ENCODE assay signal across 11 mouse cellular contexts in the genomic region with DNA sequence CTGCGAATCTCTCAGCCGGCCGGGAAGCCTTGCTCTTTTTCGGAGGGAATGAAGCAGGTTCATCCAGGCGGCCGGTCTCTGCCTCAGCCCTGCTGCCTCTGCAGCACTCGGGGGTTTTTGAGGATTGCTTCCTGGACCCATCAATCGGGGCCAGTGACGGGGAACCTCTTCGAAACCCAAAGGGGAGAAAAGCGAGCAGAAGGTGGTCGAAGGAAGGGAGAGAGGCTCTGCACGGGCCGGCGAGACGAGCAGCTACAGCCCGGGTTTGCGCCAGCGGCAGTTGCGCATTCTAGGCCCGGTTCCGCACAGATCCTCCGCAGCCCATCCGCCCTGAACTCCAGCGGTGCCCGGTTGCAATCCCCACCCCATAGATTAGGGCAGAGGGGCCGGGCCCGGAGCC. TPM values are rescaled to one million over a fixed set of nuclear protein-coding genes. Genes with fewer than 3 reads are reported as not detected.
DNase-seq lines count a peak whose midpoint lies in the region; ATAC-seq and TF ChIP-seq lines count a peak whose summit lies in the region.
"Had no signal": no experiment of that assay in that cellular context is flagged by ENCODE, and none has a peak within 500 bp of the region (broad histone marks: within the 10 kb centered on the region; RNA-seq: fewer than 3 reads in every experiment).

No protein-coding gene starts in this region.

- peak overlapping the region; percentile 15 for H3K9ac ChIP-seq in embryonic facial prominence, embryonic 11.5 days (replicated peaks; ENCODE audit: low read length)
- peak overlapping the region; percentile 42 for H3K9ac ChIP-seq in hindbrain, postnatal 0 days (replicated peaks; ENCODE audit: low read length)
- H3K9ac ChIP-seq in neural tube, embryonic 12.5 days, result peak overlapping the region; percentile 66

- H3K27me3 ChIP-seq in kidney, adult 2 months (replicated peaks; ENCODE audit: control insufficient read depth, insufficient read depth, low read length), result no peaks in the 10 kb centered on the region
- H3K27me3 ChIP-seq in embryonic facial prominence, embryonic 11.5 days (ENCODE audit: control insufficient read depth, insufficient read depth, low read length), result peaks cover 72% of the 10 kb centered on the region
- H3K27me3 ChIP-seq in hindbrain, postnatal 0 days (ENCODE audit: insufficient read depth, low read length), result peaks cover 69% of the 10 kb centered on the region
- H3K27me3 ChIP-seq in neural tube, embryonic 12.5 days (replicated peaks), result peaks cover 92% of the 10 kb centered on the region

- no peaks in the 10 kb centered on the region for H3K36me3 ChIP-seq in kidney, adult 2 months (ENCODE audit: control insufficient read depth, insufficient read depth, low read length)
- no peaks in the 10 kb centered on the region for H3K36me3 ChIP-seq in embryonic facial prominence, embryonic 11.5 days (replicated peaks; ENCODE audit: control insufficient read depth, insufficient read depth, low read depth, low read length)
- H3K36me3 ChIP-seq in hindbrain, postnatal 0 days (ENCODE audit: insufficient read depth, low read length), result no peaks in the 10 kb centered on the region
- H3K36me3 ChIP-seq in neural tube, embryonic 12.5 days, result no peaks in the 10 kb centered on the region

- 6% methylated on average over 28 of the region's 28 CpGs for WGBS in kidney, adult 2 months
- 2% methylated on average over 28 of the region's 28 CpGs for WGBS in embryonic facial prominence, embryonic 11.5 days
- WGBS in hindbrain, postnatal 0 days, result 4% methylated on average over 28 of the region's 28 CpGs
- under 1% methylated on average over 28 of the region's 28 CpGs for WGBS in neural tube, embryonic 12.5 days

- peak overlapping the region; percentile 55 for H3K4me3 ChIP-seq in kidney, adult 2 months (ENCODE audit: insufficient read depth, low read depth, low read length)
- peak overlapping the region; percentile 7; the same call in 1 of the 2 replicates for H3K4me3 ChIP-seq in embryonic facial prominence, embryonic 11.5 days (ENCODE audit: low read depth, low read length)
- H3K4me3 ChIP-seq in hindbrain, postnatal 0 days (ENCODE audit: low read length), result peak overlapping the region; percentile 39
- H3K4me3 ChIP-seq in neural tube, embryonic 12.5 days, result peak overlapping the region; percentile 47

- no peak for TF ChIP-seq CTCF in kidney, adult 2 months (conservative IDR thresholded peaks at IDR 0.05; ENCODE audit: insufficient read depth, insufficient read length, low read depth, low read length)
- no peak for TF ChIP-seq CTCF in hindbrain, postnatal 0 days (IDR thresholded peaks at IDR 0.05; ENCODE audit: low read depth)

- H3K4me2 ChIP-seq in embryonic facial prominence, embryonic 11.5 days (ENCODE audit: low read depth, low read length), result no peak overlapping the region
- peak overlapping the region; percentile 37 for H3K4me2 ChIP-seq in hindbrain, postnatal 0 days (ENCODE audit: low read depth, low read length)
- peak overlapping the region; percentile 58 for H3K4me2 ChIP-seq in neural tube, embryonic 12.5 days (replicated peaks)
- H3K4me2 ChIP-seq: liver, embryonic 11.5 days had no signal

- no peaks in the 10 kb centered on the region for H3K9me3 ChIP-seq in embryonic facial prominence, embryonic 11.5 days (replicated peaks; ENCODE audit: control insufficient read depth, low read length)
- no peaks in the 10 kb centered on the region for H3K9me3 ChIP-seq in hindbrain, postnatal 0 days (ENCODE audit: low read length)
- no peaks in the 10 kb centered on the region for H3K9me3 ChIP-seq in neural tube, embryonic 12.5 days

- ATAC-seq in embryonic facial prominence, embryonic 11.5 days (replicated peaks; ENCODE audit: insufficient number of reproducible peaks, low FRiP score, low TSS enrichment, low read depth), result no peak
- ATAC-seq in hindbrain, postnatal 0 days, result no peak
- ATAC-seq in neural tube, embryonic 12.5 days (ENCODE audit: low FRiP score, low read depth), result no peak
- ATAC-seq: intestine, embryonic 16.5 days had no signal

- no peak for TF ChIP-seq POLR2A in kidney, adult 2 months (IDR thresholded peaks at IDR 0.05; ENCODE audit: low read depth, low read length)

- peak overlapping the region; percentile 72 for H3K27ac ChIP-seq in kidney, adult 2 months (ENCODE audit: insufficient read depth, low read depth, low read length)
- H3K27ac ChIP-seq in embryonic facial prominence, embryonic 11.5 days (replicated peaks; ENCODE audit: low read depth, low read length), result no peak overlapping the region
- peak overlapping the region; percentile 27; the same call in 1 of the 2 replicates for H3K27ac ChIP-seq in hindbrain, postnatal 0 days
- 0 out of 2 replicates have a peak overlapping the region, but pooled peaks have one; percentile 26 for H3K27ac ChIP-seq in neural tube, embryonic 12.5 days
- H3K27ac ChIP-seq: macrophage had no signal

- DNase-seq in kidney, adult 2 months, result peak; percentile 31
- no peak for DNase-seq in kidney, adult 9 months
- no peak for DNase-seq in embryonic facial prominence, embryonic 11.5 days (ENCODE audit: low spot score)
- no peak for DNase-seq in hindbrain, postnatal 0 days (ENCODE audit: low spot score)
- DNase-seq in urinary bladder, postnatal 10 days (ENCODE audit: low spot score), result no peak
- no peak for DNase-seq in ovary, postnatal 10 days (ENCODE audit: low spot score)

- no peaks in the 10 kb centered on the region; the same call in 1 of the 2 replicates for H3K4me1 ChIP-seq in kidney, adult 2 months (ENCODE audit: control insufficient read depth, insufficient read depth, low read length)
- H3K4me1 ChIP-seq in embryonic facial prominence, embryonic 11.5 days (ENCODE audit: control insufficient read depth, insufficient read depth, low read length), result peaks cover 9% of the 10 kb centered on the region
- H3K4me1 ChIP-seq in hindbrain, postnatal 0 days (ENCODE audit: insufficient read depth, low read length), result no peaks in the 10 kb centered on the region
- H3K4me1 ChIP-seq in neural tube, embryonic 12.5 days, result peaks cover 28% of the 10 kb centered on the region

RNA-seq across cellular contexts. Expression of a gene that starts 3.0 kb away (rescaled TPM):
- polyA plus RNA-seq in kidney, adult 2 months (2012; rRNA removed), result 25.8 and 29.7 TPM in 2 replicates
- polyA plus RNA-seq in embryonic facial prominence, embryonic 11.5 days (2014; fragmentation: Nextera tagmentation; extraction: Ambion mirVana), result 0.90 and 1.1 TPM in 2 replicates
- total RNA-seq in hindbrain, postnatal 0 days (2014; rRNA removed), result 8.1 and 9.0 TPM in 2 replicates
- polyA plus RNA-seq in hindbrain, postnatal 0 days (2015; fragmentation: Nextera tagmentation; extraction: Ambion mirVana), result 9.6 and 11.2 TPM in 2 replicates
- 21.9 and 23.3 TPM in 2 replicates for polyA plus RNA-seq in neural tube, embryonic 12.5 days (2016; fragmentation: Nextera tagmentation; extraction: Ambion mirVana)
- total RNA-seq: neutrophil, adult 5-6 weeks had no signal
- polyA plus RNA-seq: intestine, embryonic 16.5 days; liver, embryonic 11.5 days; macrophage had no signal

Comparison
In these comparisons a context has a peak if more than half of its experiments do, and no peak if none do; other contexts are left out.
1. H3K9ac ChIP-seq: peak in every context shown above with its lines; median percentile 66 in neural tube, embryonic 12.5 days; 42 in hindbrain, postnatal 0 days; 15 in embryonic facial prominence, embryonic 11.5 days.